Mouse (Mus musculus) ovary, postnatal 36 days (tissue): ENCODE results near the gene Gpr149.

ENCODE experiments used
- DNase-seq: peaks from one replicate; pipeline ENCODE4 v3.0.0; 2022; ENCODE audit warnings: low spot score, mixed read lengths

Gene Gpr149

GRCm38 (mm10) chr3:62604973-62605372 lies at the start of gene Gpr149:
Gene Gpr149, minus strand, starts transcription at chr3:62605140.
- DNase-seq: no peak

DNA sequence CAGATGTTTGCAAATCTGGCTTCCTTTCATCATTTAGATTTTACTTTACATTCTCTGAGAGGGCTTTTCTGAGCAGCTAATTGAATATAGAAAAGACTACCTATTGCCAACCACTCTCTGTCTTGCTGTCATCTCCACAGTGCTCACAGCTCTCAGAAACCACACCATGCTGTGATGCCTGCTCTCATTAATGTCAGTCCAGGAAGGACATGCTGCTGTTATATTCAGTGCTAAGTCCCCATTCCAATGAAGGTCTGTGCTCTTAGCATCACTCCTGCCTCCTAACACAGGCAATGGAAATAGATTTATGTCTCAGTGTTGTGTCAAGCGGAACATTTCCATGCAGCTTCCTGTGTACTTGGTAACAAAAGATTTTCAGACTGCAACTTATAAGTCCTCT lies 45.6 kb upstream of the Gpr149 start:
- no peak for DNase-seq

DNA sequence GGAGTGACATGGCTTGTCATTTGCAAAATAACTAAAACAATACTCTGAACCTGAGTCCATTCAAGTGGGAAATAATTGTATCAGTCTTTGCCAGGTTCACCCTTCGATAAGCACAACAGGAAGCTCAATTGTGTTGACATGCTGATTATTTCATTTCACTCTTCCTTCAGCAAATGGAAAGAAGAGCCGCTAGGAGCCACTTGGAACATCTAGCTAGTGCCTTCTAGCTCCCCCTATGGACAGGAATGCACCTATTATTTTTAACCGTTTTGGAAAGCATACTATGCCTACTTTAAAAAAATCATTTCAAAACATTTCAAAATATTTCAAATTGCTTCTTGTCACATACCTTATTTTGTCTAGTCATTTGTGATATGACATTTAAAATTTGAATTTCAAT lies 5.9 kb upstream of the Gpr149 start:
- DNase-seq: no peak

GRCm38 (mm10) chr3:62605931-62606330 lies 991 bp upstream of the Gpr149 start:
- no peak for DNase-seq

DNA sequence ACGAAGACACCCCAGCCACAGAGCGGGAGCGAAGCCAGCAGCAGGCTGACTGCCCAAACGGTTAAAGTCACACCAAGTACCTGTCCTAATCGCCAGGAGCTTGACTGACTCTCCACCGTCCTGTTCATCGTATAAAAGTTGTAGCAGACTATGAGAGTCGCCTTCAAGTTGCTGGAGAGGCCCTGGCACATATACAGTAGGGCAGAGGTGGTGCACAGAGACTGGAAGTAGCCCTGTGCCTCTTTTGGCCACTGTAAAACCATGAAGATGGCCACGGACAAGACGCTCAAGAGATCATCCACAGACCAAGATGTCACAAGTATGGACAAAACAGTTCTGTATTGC lies 921 bp downstream of the Gpr149 start:
- DNase-seq: no peak

GRCm38 (mm10) chr3:62603231-62604046 lies 1.5 kb downstream of the Gpr149 start:
- DNase-seq: no peak

DNA sequence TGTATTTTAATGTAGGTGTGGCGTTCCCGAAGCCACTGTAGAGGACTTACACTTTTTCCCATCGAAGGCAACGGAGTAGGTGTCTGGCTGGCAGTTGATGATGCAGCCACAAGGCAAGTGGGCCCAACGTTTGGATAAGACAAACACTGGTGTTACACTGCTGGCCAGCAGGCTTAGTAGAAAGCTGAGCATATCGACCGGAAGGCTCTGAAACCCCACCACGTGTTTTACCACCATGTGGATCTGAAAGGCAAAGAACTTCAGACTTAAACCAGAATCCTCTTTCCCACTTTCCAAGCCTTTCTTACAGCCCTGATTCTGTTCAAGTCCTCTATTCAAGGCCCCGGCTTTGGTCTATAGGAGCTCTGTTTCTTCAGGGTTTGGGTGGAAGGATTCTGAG lies 2.5 kb downstream of the Gpr149 start:
- DNase-seq: no peak

- DNase-seq: peak; percentile 31
Observed at GRCm38 (mm10) chr3:62594842-62595241, 10.1 kb downstream of the Gpr149 start.

GRCm38 (mm10) chr3:62585072-62585471 lies 19.9 kb downstream of the Gpr149 start:
- DNase-seq: no peak

- no peak for DNase-seq
Observed at GRCm38 (mm10) chr3:62527593-62527992, 77.3 kb downstream of the Gpr149 start.

DNA sequence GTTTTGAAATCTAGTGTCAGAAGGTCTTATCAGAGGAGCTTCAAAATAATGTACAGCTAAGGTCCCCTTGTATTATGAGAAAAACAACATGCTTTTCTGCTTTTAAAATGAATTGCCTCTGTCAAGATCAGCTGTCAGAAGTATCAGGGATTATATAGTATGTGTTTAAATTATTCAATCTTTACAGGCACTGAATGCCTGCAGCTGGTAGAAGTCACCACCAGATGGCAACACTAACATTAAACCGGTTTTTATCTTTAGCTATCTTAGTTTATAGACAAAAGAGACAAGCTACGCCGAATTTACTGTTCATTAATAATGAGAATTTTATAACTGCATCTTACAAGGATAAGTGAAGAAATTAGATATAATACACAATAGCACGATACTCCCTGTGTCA lies 77.8 kb downstream of the Gpr149 start:
- no peak for DNase-seq

DNA sequence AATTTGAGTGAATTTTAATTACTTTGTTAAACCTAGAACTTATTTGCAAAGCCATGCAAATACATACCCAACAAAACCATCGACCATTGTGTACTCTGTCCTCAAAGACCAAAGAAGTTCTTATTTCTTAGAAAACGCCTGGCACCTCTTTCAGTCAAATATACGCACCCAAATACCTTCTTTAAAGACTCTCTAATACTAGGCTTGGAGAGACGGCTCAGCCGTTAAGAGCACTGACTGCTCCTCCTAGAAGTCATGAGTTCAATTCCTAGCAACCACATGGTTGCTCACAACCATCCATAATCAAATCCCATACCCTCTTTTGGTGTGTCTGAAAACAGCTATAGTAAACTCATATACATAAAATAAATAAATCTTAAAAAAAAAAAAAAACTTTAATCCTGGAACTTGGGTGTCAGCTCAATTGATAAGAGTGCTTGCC lies 97.7 kb downstream of the Gpr149 start:
- DNase-seq: no peak

GRCm38 (mm10) chr3:62506488-62507205 lies 98.3 kb downstream of the Gpr149 start, which contains the start of gene Dhx36:
Gene Dhx36, minus strand, starts transcription at chr3:62507004.
- peak; percentile 94 for DNase-seq

DNA sequence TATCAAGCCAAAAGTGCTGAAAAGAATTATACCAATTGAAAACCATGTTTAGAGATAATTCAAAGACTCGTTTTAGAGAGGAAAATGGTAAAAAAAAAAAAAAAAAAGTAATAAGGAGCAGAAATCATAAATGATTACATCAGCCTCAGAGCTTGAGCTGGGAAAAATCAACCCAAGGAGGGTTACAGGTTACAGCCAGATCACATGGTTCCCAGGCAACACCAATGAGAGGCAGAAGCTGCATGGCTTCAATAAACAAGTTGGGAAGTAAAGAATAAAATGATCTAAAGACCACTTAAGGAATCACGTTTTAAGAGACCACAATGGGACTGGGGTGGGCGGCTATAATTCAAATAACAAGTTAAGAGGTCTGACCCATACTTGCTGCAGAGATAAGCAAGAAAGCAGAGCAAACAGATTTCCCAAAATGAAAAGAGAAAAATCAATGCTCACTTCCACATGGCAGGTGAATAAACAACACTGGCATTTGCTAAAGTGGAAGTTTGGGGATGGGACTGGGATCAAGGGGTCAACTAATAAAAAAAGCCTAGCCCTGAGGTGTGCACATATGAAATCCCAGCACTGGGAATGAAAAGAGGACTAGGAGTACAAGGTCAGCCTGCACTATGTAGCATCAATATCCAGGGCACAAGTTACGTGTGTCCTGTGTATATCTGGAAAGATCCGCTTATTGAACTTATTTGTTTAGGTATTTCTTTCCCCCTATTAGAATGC lies 99.6 kb downstream of the Gpr149 start:
- no peak for DNase-seq

DNA sequence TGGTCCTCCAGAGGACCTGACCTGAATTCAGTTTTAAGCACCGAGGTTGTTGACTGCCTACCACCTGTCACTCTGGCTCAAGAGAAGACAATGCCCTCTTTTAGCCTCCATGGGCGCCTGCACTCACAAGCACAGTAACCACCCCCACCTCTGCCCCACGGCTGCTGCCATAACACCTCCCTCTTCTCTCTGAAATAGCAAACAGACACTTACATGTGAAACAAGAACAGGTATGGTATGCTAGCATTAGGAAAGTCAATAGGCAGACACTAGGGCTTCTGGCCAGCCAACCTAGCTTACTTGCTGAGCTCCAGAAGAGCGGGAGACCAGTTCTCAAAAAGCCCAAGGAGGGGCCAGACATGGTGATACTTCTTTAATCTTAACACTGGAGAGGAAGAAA lies 105.6 kb downstream of the Gpr149 start:
- no peak for DNase-seq

GRCm38 (mm10) chr3:62492568-62492967 lies 112.4 kb downstream of the Gpr149 start:
- no peak for DNase-seq

GRCm38 (mm10) chr3:62484340-62484739 lies 120.6 kb downstream of the Gpr149 start:
- DNase-seq: no peak
